Comparison of ENCODE assay signal across 12 mouse cellular contexts in genomic region chr4:109930445-109930844, GRCm38 (mm10). TPM values are rescaled to one million over a fixed set of nuclear protein-coding genes. Genes with fewer than 3 reads are reported as not detected.
DNase-seq lines count a peak whose midpoint lies in the region; ATAC-seq and TF ChIP-seq lines count a peak whose summit lies in the region.
"Had no signal": no experiment of that assay in that cellular context is flagged by ENCODE, and none has a peak within 500 bp of the region (broad histone marks: within the 10 kb centered on the region; RNA-seq: fewer than 3 reads in every experiment).

No protein-coding gene starts in this region.

- H3K9ac ChIP-seq in lung, embryonic 14.5 days, result no peak overlapping the region
- H3K9ac ChIP-seq in hindbrain, embryonic 14.5 days, result no peak overlapping the region
- H3K9ac ChIP-seq: embryonic facial prominence, embryonic 13.5 days; heart, embryonic 15.5 days had no signal

- H3K27ac ChIP-seq in lung, embryonic 14.5 days (ENCODE audit: low read depth), result no peak overlapping the region
- H3K27ac ChIP-seq in hindbrain, embryonic 14.5 days, result no peak overlapping the region
- H3K27ac ChIP-seq: embryonic facial prominence, embryonic 13.5 days; heart, embryonic 15.5 days; macrophage had no signal

- no peak overlapping the region for H3K4me2 ChIP-seq in lung, embryonic 14.5 days
- no peak overlapping the region for H3K4me2 ChIP-seq in hindbrain, embryonic 14.5 days (replicated peaks)
- H3K4me2 ChIP-seq: embryonic facial prominence, embryonic 13.5 days; heart, embryonic 15.5 days had no signal

- DNase-seq in CD4-positive, CD25-positive, alpha-beta regulatory T cell, adult 2 months (ENCODE audit: low read depth, low spot score), result peak; percentile 41
- DNase-seq in lung, embryonic 14.5 days, result peak; percentile 13
- no peak for DNase-seq in lung, postnatal 36 days
- peak; percentile 19 for DNase-seq in embryo, embryonic 10.5 days (ENCODE audit: low spot score)
- DNase-seq in thymus, postnatal 25 days, result peak; percentile 17
- DNase-seq in ovary, postnatal 14 days (ENCODE audit: low spot score), result no peak
- no peak for DNase-seq in hindbrain, embryonic 14.5 days (ENCODE audit: low spot score)
- DNase-seq: kidney, adult 9 months had no signal

- H3K27me3 ChIP-seq in lung, embryonic 14.5 days (ENCODE audit: insufficient read depth, low read length), result no peaks in the 10 kb centered on the region
- no peaks in the 10 kb centered on the region for H3K27me3 ChIP-seq in hindbrain, embryonic 14.5 days (ENCODE audit: control insufficient read depth, insufficient read depth, low read length)
- H3K27me3 ChIP-seq: embryonic facial prominence, embryonic 13.5 days; heart, embryonic 15.5 days had no signal

- no peak for ATAC-seq in CD4-positive, CD25-positive, alpha-beta regulatory T cell, adult 4 months
- no peak for ATAC-seq in lung, embryonic 14.5 days (ENCODE audit: insufficient read depth)
- no peak for ATAC-seq in hindbrain, embryonic 14.5 days (ENCODE audit: low FRiP score)

- 100% methylated on average over 1 of the region's 1 CpGs for WGBS in lung, embryonic 14.5 days
- WGBS in hindbrain, embryonic 14.5 days, result 100% methylated on average over 1 of the region's 1 CpGs

- H3K4me1 ChIP-seq in lung, embryonic 14.5 days (ENCODE audit: insufficient read depth), result no peaks in the 10 kb centered on the region
- H3K4me1 ChIP-seq in hindbrain, embryonic 14.5 days (replicated peaks; ENCODE audit: control insufficient read depth, insufficient read depth, low read length), result no peaks in the 10 kb centered on the region
- H3K4me1 ChIP-seq: embryonic facial prominence, embryonic 13.5 days; heart, embryonic 15.5 days had no signal

- no peaks in the 10 kb centered on the region for H3K36me3 ChIP-seq in lung, embryonic 14.5 days (ENCODE audit: insufficient read depth)
- H3K36me3 ChIP-seq in hindbrain, embryonic 14.5 days (replicated peaks; ENCODE audit: control insufficient read depth, insufficient read depth), result peaks cover 4% of the 10 kb centered on the region; the same call in 1 of the 2 replicates
- H3K36me3 ChIP-seq: embryonic facial prominence, embryonic 13.5 days; heart, embryonic 15.5 days had no signal

- no peak overlapping the region for H3K4me3 ChIP-seq in lung, embryonic 14.5 days (ENCODE audit: low read depth, low read length)
- H3K4me3 ChIP-seq in hindbrain, embryonic 14.5 days (replicated peaks; ENCODE audit: low read length), result no peak overlapping the region
- H3K4me3 ChIP-seq: embryonic facial prominence, embryonic 13.5 days; heart, embryonic 15.5 days had no signal

- TF ChIP-seq CTCF in lung, embryonic 14.5 days (IDR thresholded peaks at IDR 0.05; ENCODE audit: low read depth), result peak; percentile 35; the same call in 1 of the 2 replicates

- no peaks in the 10 kb centered on the region for H3K9me3 ChIP-seq in lung, embryonic 14.5 days (ENCODE audit: low read depth, low read length)
- no peaks in the 10 kb centered on the region for H3K9me3 ChIP-seq in hindbrain, embryonic 14.5 days (ENCODE audit: control insufficient read depth, low read length)
- H3K9me3 ChIP-seq: embryonic facial prominence, embryonic 13.5 days; heart, embryonic 15.5 days had no signal

RNA-seq across cellular contexts. Expression of gene Dmrta2, which starts 47.4 kb away (rescaled TPM):
- polyA plus RNA-seq in CD4-positive, CD25-positive, alpha-beta regulatory T cell, adult 4 months (2017; shearing (Covaris generic)), result not detected
- 0.05 TPM in 2 replicates for polyA plus RNA-seq in lung, embryonic 14.5 days (2014; fragmentation: Nextera tagmentation; extraction: Ambion mirVana)
- 0.08 TPM in 1 of 2 replicates, not detected in the other for polyA plus RNA-seq in hindbrain, embryonic 14.5 days (2014; fragmentation: Nextera tagmentation; extraction: Ambion mirVana)
- polyA plus RNA-seq: heart, embryonic 15.5 days had no signal

Comparison
In these comparisons a context has a peak if more than half of its experiments do, and no peak if none do; other contexts are left out.
1. DNase-seq: peak in CD4-positive, CD25-positive, alpha-beta regulatory T cell, adult 2 months (single experiment), lung, embryonic 14.5 days (single experiment), embryo, embryonic 10.5 days (single experiment) and thymus, postnatal 25 days (single experiment); none in lung, postnatal 36 days (single experiment), ovary, postnatal 14 days (single experiment) and hindbrain, embryonic 14.5 days (single experiment).